Mouse (Mus musculus) liver, adult 2 months (tissue): ENCODE results near the gene H2-Ab1.

Source experiments
- CTCF ChIP-seq: fragments of 200-500 bp; IDR thresholded peaks from 2 replicates; pipeline ENCODE4 v1.5.1; 2011; ENCODE audit warnings: low read depth, low read length, control low read depth
- POLR2A ChIP-seq: fragments of 200-500 bp; IDR thresholded peaks from 2 replicates; pipeline ENCODE4 v1.6.1; 2011; ENCODE audit warnings: low read length, control low read depth; ENCODE audit not compliant: insufficient read depth; ENCODE audit errors: extremely low read depth

DNA sequence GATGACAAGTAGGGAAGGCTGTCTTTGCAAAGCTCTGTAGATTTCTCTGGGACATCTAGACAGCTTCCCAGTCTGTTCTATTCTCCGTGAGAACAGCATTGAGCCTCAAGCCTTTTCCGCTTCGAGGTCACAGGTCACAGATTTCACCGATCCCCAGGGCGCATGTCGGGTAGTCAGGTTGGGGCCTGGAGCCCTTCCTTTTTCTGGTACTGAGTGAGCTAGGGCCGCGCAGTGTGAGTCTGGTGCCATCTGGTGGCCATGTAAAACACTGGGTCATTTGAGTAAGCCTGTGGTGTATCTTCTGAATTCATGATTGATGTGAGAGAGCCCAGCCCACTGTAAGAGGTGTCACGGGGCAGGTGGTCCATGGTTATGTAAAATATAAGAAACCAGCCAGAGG lies 22.6 kb upstream of the H2-Ab1 start:
- peak; percentile 94 for TF ChIP-seq CTCF
- TF ChIP-seq POLR2A = no peak
